Mouse (Mus musculus): ENCODE measurements around the gene Nebl. TPM values are rescaled to one million over a fixed set of nuclear protein-coding genes. Genes with fewer than 3 reads are reported as not detected.

The Nebl gene
- total RNA-seq, 2 experiments from 2014 or later: 28.1 to 36.5 TPM

DNA sequence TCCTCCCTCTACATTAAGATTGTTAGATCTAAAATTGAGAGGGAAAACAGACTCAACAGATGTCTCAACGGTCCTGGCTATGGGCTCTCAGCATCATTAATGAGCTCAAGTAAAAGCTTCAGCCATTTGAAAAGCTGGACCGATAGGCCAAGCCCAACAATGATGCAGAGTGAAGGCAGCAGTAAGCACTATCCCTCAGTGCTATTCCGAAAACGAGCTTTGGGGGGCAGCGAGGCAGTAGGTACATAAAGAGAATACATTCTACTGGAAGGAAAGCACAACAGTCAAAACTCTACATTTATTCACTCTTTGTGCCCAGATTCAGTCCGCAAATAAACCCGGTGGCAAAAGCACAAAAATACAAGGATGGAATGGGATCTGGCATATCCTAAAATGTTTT is 87.4 kb downstream of the Nebl start:
- intact Hi-C loops (cut with DNase I): loop anchor here (5.0 kb wide), 1 partner anchor 198 kb away; no protein-coding TSS in a partner anchor
- DNase-seq: no peak

DNA sequence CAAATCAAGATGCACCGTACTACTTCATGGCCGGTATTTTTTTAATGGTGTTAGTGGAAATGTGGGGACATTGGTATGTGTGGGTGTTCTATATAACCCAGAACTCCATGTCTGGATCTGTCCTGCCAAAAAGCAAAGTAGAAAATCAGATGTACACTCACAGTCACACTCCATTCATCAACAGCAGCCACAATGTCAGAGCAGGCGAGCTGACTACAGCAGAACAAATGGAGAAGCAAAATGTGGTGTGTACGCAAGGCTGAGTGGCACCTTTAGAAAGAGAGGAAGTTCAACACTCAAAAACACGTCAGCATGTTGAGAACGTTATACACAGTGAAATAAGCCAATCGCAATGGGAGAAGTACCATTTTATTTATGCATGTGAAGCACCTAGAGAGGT is 88.5 kb downstream of the Nebl start:
- no peak for DNase-seq
- intact Hi-C loops (cut with DNase I): loop anchor here (5.0 kb wide), 1 partner anchor 200 kb away; no protein-coding TSS in a partner anchor

DNA sequence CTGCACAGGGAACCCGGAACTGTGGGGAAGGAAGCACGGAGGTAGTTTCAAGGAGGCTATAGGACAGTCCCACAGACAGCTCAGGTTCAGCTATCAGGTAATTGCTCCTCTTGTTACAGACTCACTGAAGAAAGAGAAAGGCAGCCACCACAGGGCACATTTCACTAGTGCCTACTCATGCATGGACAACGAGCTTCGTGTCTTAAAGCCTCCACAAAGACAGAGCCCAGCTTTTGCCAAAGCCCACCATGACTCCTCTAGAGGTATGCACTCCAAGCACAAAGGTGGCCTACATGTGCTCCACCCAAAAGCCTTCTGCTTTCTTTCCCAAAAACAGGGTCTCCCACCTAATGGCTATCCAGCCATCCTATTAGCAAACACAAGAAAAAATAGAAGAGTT is 90.4 kb downstream of the Nebl start:
- intact Hi-C loops (cut with DNase I): loop anchor here (5.0 kb wide), 1 partner anchor 201 kb away; no protein-coding TSS in a partner anchor

DNA sequence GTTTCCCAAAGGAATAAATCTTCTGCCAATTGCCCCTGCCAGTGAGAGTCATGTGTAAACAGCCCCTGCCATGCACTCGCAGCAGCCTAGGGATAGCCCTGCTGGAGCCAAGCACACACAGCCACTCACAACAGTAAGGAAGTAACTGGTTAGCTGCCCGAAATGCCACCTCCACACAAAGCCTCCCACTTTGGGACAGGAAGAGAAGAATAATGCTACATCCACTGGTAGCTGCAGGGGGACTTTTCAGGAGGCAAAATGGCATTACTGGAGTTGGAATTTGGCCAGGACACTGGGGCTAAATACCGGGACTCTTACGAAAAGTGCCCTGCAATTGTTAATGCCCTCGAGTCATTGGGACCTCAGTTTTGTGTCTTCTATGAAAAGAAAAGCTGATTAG is 92.6 kb downstream of the Nebl start:
- intact Hi-C loops (cut with DNase I): no loop called here
- peak; percentile 46 for DNase-seq

More for the DNA sequence above, 90.4 kb downstream of the Nebl start:
- DNase-seq: no peak

DNA sequence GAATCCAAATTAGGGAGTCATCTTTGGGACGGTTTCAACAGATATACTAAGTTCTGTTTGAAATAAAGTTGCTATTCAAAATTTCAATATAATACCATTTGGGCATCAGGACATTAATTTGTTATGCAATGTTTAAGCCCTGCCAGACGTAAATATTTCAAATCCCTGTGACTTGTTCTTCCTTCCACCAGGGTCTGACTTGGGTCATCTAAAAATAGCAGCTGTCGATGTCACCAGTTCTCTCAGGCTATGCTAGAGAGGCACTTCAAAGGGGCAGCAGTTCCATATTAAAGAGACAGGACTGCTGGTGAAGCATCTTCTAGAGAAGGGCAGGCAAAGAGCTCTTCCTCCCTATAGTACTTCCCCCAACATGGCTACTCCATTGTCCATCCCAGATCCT is 107.3 kb downstream of the Nebl start:
- intact Hi-C loops (cut with DNase I): no loop called here
- DNase-seq: no peak

DNA sequence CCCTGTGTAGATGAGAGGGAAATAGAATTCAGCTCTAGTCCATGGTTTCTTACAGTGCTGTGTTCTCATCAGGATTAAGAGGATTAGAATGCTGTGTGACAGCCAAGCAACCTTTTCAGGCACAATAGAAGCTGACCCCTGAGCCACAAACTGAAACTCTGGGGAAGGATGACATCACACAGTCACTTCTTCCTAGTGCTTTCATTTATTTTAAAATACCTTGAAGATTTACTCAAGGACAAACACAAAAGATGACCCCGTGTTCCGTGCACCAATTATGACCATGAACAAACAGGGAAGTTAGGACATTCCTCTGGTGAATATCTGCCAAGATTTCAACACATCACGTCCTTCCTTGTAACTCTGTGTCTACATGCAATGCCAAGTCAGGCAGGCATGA is 121.0 kb downstream of the Nebl start:
- intact Hi-C loops (cut with DNase I): no loop called here
- DNase-seq: no peak

DNA sequence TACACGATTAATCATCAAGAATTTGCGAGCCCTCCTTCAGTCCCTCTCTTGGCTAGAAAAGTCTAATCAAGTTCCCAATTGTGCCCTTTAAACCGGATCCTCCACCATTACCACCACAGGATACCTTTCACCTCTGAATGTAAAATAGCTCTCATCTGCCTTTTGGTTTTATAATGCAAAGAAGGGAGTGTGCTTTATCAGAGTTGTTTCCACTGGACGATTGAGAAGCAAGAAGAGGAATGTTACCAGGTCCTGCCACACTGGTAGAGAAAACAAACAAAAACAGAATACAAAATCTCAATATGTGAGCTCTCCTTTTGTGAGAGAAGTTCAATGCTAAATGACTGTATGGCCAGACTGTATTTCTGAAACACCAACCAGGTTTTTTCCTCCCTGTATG is 127.7 kb downstream of the Nebl start:
- no peak for DNase-seq
- intact Hi-C loops (cut with DNase I): no loop called here

DNA sequence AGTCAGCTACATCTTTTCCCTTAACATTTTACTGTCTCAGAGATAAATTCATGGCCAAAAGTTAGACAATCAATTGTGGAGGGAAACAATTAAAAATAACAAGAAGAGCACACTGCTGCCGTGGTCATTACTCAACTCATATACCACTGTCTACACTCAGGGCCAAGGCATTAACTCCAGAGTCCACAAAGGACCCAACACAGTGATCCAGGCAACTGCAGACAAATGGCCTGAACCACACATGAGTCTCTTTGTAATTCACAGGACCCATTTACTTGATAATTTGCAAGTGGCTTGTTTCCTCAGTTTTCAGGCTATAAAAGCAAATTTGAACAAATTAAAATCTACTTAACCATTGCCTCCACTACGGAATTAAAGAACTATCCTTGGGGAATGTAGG is 130.6 kb downstream of the Nebl start:
- no peak for DNase-seq
- intact Hi-C loops (cut with DNase I): no loop called here

DNA sequence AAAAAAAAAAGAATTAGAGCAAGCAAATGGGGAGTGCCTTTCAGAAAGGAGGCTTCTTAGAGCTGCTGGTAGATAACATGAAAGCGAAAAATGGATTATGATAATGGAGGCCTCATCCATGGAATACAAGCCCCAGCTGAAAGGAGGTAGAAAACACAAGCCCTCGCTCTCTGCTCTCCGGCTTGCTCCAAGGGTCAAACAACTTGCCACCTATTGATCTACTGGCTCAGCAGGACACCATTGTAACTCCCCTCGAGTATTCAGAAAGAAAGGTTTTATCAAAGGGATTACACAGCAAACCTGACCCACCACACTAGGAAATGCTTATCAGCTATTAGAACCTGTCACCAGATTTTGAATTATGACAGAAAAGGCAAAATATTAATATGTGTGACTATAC is 131.4 kb downstream of the Nebl start:
- DNase-seq: no peak
- intact Hi-C loops (cut with DNase I): no loop called here

DNA sequence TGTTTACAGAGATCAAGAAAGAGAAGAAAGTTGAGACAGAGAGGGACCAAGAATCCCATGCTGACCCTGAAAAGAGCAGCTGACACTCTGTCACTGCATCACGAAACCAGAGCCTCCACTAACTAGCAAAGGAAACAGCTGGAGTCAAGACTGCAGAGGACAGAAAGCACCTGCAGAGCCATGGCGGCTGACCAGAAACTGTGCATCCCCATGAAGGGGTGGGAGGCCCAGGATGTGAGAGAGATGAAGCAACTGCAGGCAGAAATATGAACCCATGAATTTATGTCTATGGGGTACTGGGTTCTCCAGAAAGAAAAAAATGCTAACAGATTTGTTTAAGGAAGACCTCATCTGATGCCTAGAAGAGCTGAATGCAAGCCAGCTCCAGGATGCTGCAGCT is 133.3 kb downstream of the Nebl start:
- intact Hi-C loops (cut with DNase I): no loop called here
- DNase-seq: no peak

DNA sequence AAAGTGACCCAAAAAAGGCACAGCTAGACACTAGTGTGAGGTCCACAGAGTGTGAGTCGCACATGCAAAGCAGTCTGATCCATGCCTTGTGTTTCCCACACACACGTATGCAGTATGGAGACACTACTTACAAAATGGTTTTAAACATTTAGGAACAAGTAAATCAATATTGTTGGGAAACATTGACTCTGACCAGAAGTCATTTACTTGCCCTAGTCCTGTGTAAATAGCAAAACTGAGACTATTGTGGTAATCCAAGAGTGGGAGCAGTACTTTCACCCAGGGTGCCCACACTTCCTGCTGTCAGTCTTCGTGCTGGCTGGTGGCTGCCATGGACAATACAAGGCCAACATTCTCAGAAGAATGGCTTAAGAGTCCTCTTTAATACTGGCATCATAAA is 141.6 kb downstream of the Nebl start:
- DNase-seq: no peak
- intact Hi-C loops (cut with DNase I): no loop called here

DNA sequence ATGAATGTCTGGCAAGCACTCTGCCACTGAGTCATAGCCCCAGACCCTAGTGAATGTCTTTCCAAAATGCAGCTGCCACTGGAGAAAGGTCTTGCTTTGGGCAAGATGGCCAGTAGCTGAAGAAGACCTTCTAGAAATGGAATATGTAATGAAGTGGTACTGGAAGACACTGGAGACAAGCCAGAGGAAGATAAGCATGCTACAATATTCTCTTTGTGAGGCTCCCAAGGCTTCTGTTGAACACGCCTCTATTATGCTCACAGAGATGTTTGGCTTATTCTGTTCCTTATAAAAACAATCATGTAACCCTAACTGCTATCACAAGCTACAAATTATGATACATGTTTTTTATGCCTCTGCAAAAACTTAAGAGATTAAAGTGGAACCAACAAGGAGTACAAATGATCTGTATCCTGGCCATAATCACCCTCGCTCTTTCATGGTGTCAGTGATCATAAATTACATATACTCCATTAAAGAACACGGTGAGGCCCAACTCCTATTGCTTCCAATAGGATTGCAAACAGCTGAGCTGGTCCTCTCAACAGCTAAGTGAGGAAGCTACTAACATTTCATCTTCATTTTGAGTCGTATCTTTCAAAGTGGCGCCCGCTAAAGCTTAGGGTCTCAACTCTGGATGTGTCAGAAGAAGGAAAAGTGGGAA is 145.8 kb downstream of the Nebl start:
- intact Hi-C loops (cut with DNase I): no loop called here
- DNase-seq: no peak

DNA sequence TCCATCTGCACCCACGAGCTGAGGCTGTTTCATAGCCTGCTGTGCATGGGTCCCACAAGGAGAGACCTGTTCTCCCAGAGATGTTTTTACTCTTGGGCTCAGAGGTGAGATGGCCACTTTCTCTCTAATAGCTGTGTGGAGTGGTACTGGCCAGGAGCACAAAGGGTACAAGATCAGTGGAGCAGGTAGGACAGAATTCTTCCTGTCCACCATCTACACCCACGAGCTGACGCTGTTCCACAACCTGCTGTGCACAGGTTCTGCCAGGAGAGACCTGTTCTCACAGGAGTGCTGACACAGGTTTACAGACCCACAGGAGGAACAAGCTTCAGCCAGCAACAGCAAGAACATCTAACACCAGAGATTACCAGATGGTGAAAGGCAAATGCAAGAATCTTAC is 155.6 kb downstream of the Nebl start:
- intact Hi-C loops (cut with DNase I): no loop called here
- DNase-seq: no peak

DNA sequence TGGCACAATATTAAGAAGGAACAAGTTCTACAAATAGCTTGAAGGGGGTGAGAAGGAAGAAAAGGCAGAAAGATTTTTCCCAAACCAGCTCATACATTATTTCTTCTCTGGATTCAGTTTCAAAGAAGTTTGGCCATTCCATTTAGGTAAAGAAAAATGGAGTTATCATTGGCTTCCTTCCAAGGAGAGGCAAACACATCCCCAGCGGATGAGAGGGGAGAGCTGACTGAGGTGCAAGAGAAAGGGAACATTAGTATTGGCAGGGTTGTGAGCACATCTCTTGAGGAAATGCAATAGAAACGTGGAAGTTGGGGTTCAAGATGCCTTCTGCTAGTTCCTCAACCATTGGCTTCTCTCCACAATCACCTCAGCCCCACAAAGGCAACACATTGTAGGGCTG is 159.5 kb downstream of the Nebl start:
- no peak for DNase-seq
- intact Hi-C loops (cut with DNase I): no loop called here

DNA sequence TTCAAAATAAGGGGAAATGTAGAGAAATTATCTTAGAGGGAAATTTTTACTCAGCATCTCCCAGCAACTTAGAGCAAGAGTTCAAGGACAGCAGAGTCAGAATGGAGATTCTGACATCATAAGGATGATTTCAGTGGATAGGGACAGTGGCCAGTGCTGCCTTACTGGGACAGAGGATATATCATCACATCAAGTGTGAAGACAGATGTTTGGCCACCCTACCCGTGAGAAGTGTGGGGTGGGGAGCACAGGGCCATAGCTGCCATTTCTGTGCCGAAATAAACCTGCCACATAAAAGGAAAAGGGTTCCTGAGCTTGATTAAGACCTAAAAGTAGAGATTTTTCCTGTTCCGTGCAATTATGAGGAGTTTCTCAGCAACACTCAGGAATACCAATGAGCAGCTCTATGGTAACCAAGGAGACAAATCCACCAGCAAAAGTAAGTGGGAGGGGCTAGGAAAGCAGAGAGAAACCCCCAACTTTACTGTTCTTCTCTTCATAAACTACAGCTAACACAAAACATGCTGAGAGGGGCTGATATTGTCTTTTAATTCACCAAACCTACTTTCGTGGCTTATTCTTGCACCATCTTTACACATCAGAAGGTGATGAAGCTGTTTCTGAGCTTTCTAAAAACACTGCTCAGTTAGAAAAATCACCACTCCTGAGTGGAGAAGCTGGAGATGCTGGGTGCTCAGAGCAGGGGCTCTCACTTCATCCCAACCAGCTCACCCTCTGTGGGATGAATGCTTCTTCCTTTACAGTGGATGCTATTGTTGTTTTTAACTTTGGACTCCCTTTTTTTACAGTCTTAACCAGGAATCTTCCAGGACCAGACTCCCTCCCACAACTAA is 172.1 kb downstream of the Nebl start:
- intact Hi-C loops (cut with DNase I): no loop called here
- DNase-seq: no peak

DNA sequence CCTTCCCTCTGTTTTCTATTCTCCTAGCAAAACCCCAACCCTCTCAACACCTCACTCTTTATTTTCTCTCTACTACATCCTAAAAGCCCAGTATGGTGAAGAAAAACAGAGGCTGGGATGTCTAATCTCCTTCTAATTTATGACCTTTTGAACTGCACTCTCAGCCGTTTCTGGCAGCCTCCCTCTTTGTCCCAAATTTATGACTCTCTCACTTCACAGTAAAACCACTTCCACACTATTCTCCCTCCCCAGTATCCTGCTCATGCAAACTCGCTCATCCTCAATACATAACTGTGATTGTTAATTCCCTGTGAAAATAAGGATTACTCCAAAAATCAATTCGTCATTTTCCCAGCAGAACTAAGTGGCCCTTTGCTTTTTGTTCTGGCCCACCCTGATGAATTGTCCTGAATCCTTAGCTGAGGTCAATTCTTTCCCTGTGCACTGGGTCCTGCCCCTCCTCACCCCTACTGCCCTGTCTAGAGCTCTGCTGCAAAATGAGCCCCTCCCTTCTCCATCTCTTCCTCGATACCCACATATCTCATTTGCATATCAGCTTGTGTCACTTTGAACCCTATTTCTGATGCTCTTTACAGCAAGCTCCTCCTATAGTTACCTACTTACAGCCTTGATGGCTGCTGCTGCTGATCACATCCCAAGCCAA is 181.2 kb downstream of the Nebl start:
- intact Hi-C loops (cut with DNase I): no loop called here
- DNase-seq: no peak

DNA sequence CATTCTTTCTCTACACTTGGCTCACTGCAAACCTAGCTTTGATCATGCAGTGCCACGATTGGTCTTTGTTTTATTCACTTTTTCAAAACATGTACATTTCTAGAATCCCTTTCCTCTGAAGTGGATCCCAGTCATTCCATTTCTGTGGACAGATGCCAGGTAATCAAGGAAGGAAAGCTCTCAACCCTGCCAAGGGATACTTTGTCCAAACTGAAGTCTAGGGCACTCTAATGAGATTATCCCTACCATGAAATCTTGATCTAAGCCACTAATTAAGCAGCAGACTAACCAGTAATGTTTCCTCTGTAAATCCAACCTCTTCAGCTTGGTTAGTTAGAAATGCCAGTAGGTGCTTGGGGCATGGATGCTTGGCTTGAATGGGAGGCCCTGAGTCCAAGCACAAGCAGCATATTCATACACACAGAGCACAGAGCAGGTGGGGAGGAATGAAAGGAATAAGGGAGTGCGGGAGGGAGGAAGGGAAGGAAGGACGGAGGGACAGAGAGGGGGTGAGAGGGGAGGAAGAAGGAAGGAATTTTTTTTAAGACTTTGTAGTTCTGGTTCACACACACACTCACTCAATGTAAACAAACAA is 184.8 kb downstream of the Nebl start:
- intact Hi-C loops (cut with DNase I): no loop called here
- DNase-seq: no peak

DNA sequence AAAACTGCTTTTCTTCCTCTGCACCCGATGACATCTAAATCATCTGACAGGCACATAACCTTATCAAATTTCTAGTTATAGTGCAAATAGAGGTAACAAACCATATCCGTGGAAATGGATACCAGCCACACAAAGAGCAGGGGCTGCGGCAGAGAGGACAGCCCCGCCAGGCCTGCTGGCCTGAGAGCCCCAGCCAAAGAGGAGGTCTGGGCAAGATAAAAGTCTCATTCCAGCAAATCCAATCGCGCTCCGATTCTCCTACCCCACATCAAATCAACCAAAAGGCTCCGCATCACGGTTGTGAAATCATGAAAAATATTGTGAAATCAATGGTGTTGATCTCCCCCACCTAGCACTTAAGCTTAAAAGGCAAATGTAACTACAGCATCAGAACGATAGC is 191.5 kb downstream of the Nebl start:
- peak; percentile 11 for DNase-seq
- intact Hi-C loops (cut with DNase I): no loop called here

DNA sequence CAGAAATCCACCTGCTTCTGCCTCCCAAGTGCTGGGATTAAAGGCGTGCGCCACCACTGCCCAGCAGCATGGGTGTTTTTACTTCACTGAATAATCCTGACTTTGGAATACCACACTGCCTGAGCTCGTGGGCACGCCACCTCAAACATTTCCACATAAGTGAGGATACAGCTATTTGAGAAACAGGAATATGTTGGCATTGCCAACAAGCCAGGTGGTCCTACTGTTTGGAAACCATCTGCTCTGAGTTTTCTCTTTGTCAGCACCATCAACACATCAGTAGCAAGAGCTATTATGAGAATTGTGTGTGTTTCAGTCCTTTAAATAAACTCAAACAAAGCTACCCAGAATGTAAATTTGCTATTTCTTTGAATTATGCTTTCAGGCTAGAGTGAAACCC is 192.8 kb downstream of the Nebl start:
- peak; percentile 22 for DNase-seq
- intact Hi-C loops (cut with DNase I): no loop called here

DNA sequence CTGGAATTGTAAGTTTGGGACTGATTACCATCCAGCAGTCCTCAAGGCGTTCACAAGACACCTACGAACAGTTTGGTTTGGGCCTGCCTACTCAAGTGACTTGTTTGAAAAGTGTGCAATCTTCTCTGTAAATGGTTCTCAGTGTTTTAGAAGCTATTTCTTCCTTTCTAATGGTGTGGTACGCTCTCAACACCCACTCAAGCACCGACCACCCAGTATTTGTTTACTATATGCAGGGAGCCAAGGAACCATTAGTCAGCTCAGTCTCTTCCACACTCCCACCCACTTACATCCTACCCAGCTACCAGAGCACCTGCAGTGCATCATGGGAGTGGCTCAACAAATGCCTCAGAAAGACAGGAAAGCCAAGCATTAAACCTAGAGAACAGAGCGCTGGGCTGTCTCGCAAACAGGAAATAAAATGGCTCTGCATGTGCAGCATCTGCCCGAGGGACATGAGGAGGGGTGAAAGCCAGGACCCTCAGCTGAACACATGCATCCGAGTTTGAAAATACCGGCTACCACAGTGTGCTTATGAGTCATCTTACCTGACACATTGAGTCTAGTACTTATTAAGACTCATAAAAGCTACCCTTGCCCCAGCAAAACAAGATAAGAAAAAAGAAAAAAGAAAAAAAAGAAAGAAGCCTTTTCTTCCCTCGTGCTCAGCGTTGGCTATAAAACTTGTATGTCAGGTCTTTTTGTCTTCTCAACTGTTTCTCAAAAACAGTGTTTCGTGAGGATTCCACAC is 199.7 kb downstream of the Nebl start:
- DNase-seq: no peak
- intact Hi-C loops (cut with DNase I): no loop called here
